Mouse (Mus musculus) embryonic facial prominence, embryonic 15.5 days (tissue): ENCODE data around the gene Lipc. TPM values are rescaled to one million over a fixed set of nuclear protein-coding genes. Genes with fewer than 3 reads are reported as not detected.
"Not testable (repeated sequence)": the region's sequence is repeated elsewhere in the genome, so short reads cannot be mapped to it uniquely, and the experiment has no call there.

ENCODE experiments used
- ATAC-seq: fragments of 200-750 bp; cut with Nextera tagmentation; 2 replicates; pipeline ENCODE4 v1.8.0; 2017; ENCODE audit warnings: low read depth, moderate TSS enrichment; ENCODE audit not compliant: insufficient number of reproducible peaks, low FRiP score, low TSS enrichment
- H3K27ac ChIP-seq: fragments of 300-500 bp; sonication (generic); replicated peaks from 2 replicates; pipeline ENCODE4 v1.5.1; 2015; ENCODE audit warnings: mild to moderate bottlenecking, inconsistent platforms
- H3K27me3 ChIP-seq: fragments of 300-500 bp; sonication (generic); 2 replicates; pipeline ENCODE4 v1.6.1; 2015; ENCODE audit warnings: inconsistent platforms
- H3K36me3 ChIP-seq: fragments of 300-500 bp; sonication (generic); 2 replicates; pipeline ENCODE4 v1.6.1; 2015; ENCODE audit warnings: mild to moderate bottlenecking, inconsistent platforms
- H3K4me1 ChIP-seq: fragments of 300-500 bp; sonication (generic); 2 replicates; pipeline ENCODE4 v1.6.1; 2015; ENCODE audit warnings: inconsistent platforms
- H3K4me2 ChIP-seq: fragments of 300-500 bp; sonication (generic); replicated peaks from 2 replicates; pipeline ENCODE4 v1.6.1; 2015; ENCODE audit warnings: mild to moderate bottlenecking, inconsistent platforms
- H3K4me3 ChIP-seq: fragments of 300-500 bp; sonication (generic); replicated peaks from 2 replicates; pipeline ENCODE4 v1.5.1; 2015; ENCODE audit warnings: mild to moderate bottlenecking, inconsistent platforms
- H3K9ac ChIP-seq: fragments of 300-500 bp; sonication (generic); 2 replicates; pipeline ENCODE4 v1.6.1; 2015; ENCODE audit warnings: inconsistent platforms
- H3K9me3 ChIP-seq: fragments of 300-500 bp; sonication (generic); replicated peaks from 2 replicates; pipeline ENCODE4 v1.6.1; 2016; ENCODE audit warnings: inconsistent platforms
- WGBS: fragments of 180-500 bp; shearing (Covaris S2); methylation state at CpG from one replicate; pipeline ENCODE4 v1.1.7; 2015; 5-methylcytosine and 5-hydroxymethylcytosine counted together
- polyA plus RNA-seq: library from polyadenylated mRNA; unstranded; fragments of >200 nt; fragmentation: Nextera tagmentation; extraction: Ambion mirVana; gene quantifications from 2 replicates; pipeline ENCODE4 v1.2.1, GENCODE M21; 2015

Gene Lipc
- polyA plus RNA-seq, 1 experiment from 2014 or later = 1.1 TPM

- Histone ChIP-seq H3K27ac (no peak overlapping the region), H3K36me3 (no peaks in the 10 kb centered on the region), H3K4me2 (no peak overlapping the region), H3K9me3 (no peaks in the 10 kb centered on the region), H3K27me3 (no peaks in the 10 kb centered on the region), H3K4me1 (no peaks in the 10 kb centered on the region), H3K4me3 (no peak overlapping the region), H3K9ac (no peak overlapping the region)
- 83% methylated on average over 6 of the region's 6 CpGs for WGBS
- no peak for ATAC-seq
Observed at GRCm38 (mm10) chr9:70854950-70855349, 97.1 kb downstream of the Lipc start.

GRCm38 (mm10) chr9:70853081-70853480, 98.9 kb downstream of the Lipc start:
- not testable (repeated sequence) for ATAC-seq, H3K27ac ChIP-seq, H3K27me3 ChIP-seq, H3K4me1 ChIP-seq, H3K9ac ChIP-seq, H3K36me3 ChIP-seq, H3K9me3 ChIP-seq, H3K4me3 ChIP-seq, H3K4me2 ChIP-seq
- 92% methylated on average over 15 of the region's 15 CpGs for WGBS

- no peak overlapping the region for H3K9ac ChIP-seq
- H3K4me3 ChIP-seq = no peak overlapping the region
- H3K4me2 ChIP-seq = no peak overlapping the region
- H3K27me3 ChIP-seq = no peaks in the 10 kb centered on the region
- H3K9me3 ChIP-seq = no peaks in the 10 kb centered on the region
- 61% methylated on average over 3 of the region's 3 CpGs for WGBS
- no peak overlapping the region for H3K27ac ChIP-seq
- no peaks in the 10 kb centered on the region for H3K36me3 ChIP-seq
- no peak for ATAC-seq
- peaks cover 12% of the 10 kb centered on the region; the same call in 1 of the 2 replicates for H3K4me1 ChIP-seq
Observed at GRCm38 (mm10) chr9:70851533-70851932, 100.5 kb downstream of the Lipc start.

- no peak for ATAC-seq
- no peaks in the 10 kb centered on the region for H3K36me3 ChIP-seq
- H3K4me2 ChIP-seq = peak overlapping the region; percentile 35
- H3K9ac ChIP-seq = no peak overlapping the region
- H3K27me3 ChIP-seq = no peaks in the 10 kb centered on the region
- H3K9me3 ChIP-seq = no peaks in the 10 kb centered on the region
- peaks cover 12% of the 10 kb centered on the region; the same call in 1 of the 2 replicates for H3K4me1 ChIP-seq
- WGBS = 39% methylated on average over 10 of the region's 10 CpGs
- no peak overlapping the region for H3K4me3 ChIP-seq
- H3K27ac ChIP-seq = peak overlapping the region; percentile 68
Observed at GRCm38 (mm10) chr9:70848135-70848770, 103.8 kb downstream of the Lipc start.

- Histone ChIP-seq H3K27me3 (no peaks in the 10 kb centered on the region), H3K4me1 (peaks cover 12% of the 10 kb centered on the region; the same call in 1 of the 2 replicates), H3K4me3 (no peak overlapping the region), H3K4me2 (peak overlapping the region; percentile 35), H3K27ac (peak overlapping the region; percentile 68), H3K9ac (no peak overlapping the region), H3K36me3 (no peaks in the 10 kb centered on the region), H3K9me3 (no peaks in the 10 kb centered on the region)
- ATAC-seq = no peak
- 34% methylated on average over 8 of the region's 8 CpGs for WGBS
Observed at GRCm38 (mm10) chr9:70847627-70848051, 104.4 kb downstream of the Lipc start.

GRCm38 (mm10) chr9:70843270-70843669, 108.8 kb downstream of the Lipc start:
- 90% methylated on average over 4 of the region's 4 CpGs for WGBS
- 0 out of 2 replicates have a peak overlapping the region, but pooled peaks have one; percentile 34 for H3K27ac ChIP-seq
- H3K4me3 ChIP-seq = no peak overlapping the region
- H3K27me3 ChIP-seq = no peaks in the 10 kb centered on the region
- H3K9me3 ChIP-seq = no peaks in the 10 kb centered on the region
- ATAC-seq = no peak
- no peaks in the 10 kb centered on the region for H3K36me3 ChIP-seq
- peaks cover 21% of the 10 kb centered on the region for H3K4me1 ChIP-seq
- no peak overlapping the region for H3K9ac ChIP-seq
- no peak overlapping the region for H3K4me2 ChIP-seq

GRCm38 (mm10) chr9:70842300-70842941, 109.6 kb downstream of the Lipc start:
- WGBS = 67% methylated on average over 5 of the region's 6 CpGs
- H3K27ac ChIP-seq = peak overlapping the region; percentile 66; the same call in 1 of the 2 replicates
- no peak overlapping the region for H3K4me3 ChIP-seq
- H3K36me3 ChIP-seq = no peaks in the 10 kb centered on the region
- H3K4me1 ChIP-seq = peaks cover 15% of the 10 kb centered on the region
- ATAC-seq = no peak
- no peaks in the 10 kb centered on the region for H3K9me3 ChIP-seq
- no peak overlapping the region for H3K4me2 ChIP-seq
- no peaks in the 10 kb centered on the region for H3K27me3 ChIP-seq
- no peak overlapping the region for H3K9ac ChIP-seq

- Histone ChIP-seq H3K9ac (no peak overlapping the region), H3K27ac (peak overlapping the region; percentile 66), H3K4me1 (peaks cover 14% of the 10 kb centered on the region), H3K9me3 (no peaks in the 10 kb centered on the region), H3K27me3 (no peaks in the 10 kb centered on the region), H3K4me3 (no peak overlapping the region), H3K36me3 (no peaks in the 10 kb centered on the region), H3K4me2 (no peak overlapping the region)
- WGBS = 65% methylated on average over 8 of the region's 8 CpGs
- no peak for ATAC-seq
Observed at GRCm38 (mm10) chr9:70841426-70842215, 110.4 kb downstream of the Lipc start.

GRCm38 (mm10) chr9:70840861-70841341, 111.1 kb downstream of the Lipc start:
- H3K27ac ChIP-seq = 0 out of 2 replicates have a peak overlapping the region, but pooled peaks have one; percentile 66
- H3K4me1 ChIP-seq = peaks cover 14% of the 10 kb centered on the region
- H3K4me2 ChIP-seq = no peak overlapping the region
- H3K9ac ChIP-seq = no peak overlapping the region
- H3K27me3 ChIP-seq = no peaks in the 10 kb centered on the region
- 12% methylated on average over 6 of the region's 6 CpGs for WGBS
- no peaks in the 10 kb centered on the region for H3K36me3 ChIP-seq
- no peaks in the 10 kb centered on the region for H3K9me3 ChIP-seq
- ATAC-seq = peak; percentile 57; the same call in 1 of the 2 replicates
- no peak overlapping the region for H3K4me3 ChIP-seq

- Histone ChIP-seq H3K36me3 (no peaks in the 10 kb centered on the region), H3K27ac (no peak overlapping the region), H3K9me3 (no peaks in the 10 kb centered on the region), H3K4me1 (peaks cover 14% of the 10 kb centered on the region), H3K27me3 (no peaks in the 10 kb centered on the region), H3K4me2 (no peak overlapping the region), H3K4me3 (no peak overlapping the region), H3K9ac (no peak overlapping the region)
- ATAC-seq = no peak
- 80% methylated on average over 9 of the region's 10 CpGs for WGBS
Observed at GRCm38 (mm10) chr9:70838132-70838911, 113.7 kb downstream of the Lipc start.
